Mouse (Mus musculus): ENCODE results near the gene Gtf2e1.

- no peak for TF ChIP-seq CTCF (IDR thresholded peaks at IDR 0.05; ENCODE audit: borderline replicate concordance, insufficient read depth, low read depth, low read length)
- no peak for TF ChIP-seq POLR2A (IDR thresholded peaks at IDR 0.05; ENCODE audit: borderline replicate concordance, insufficient read depth, low read length)
Measured at GRCm38 (mm10) chr16:37517596-37518211, 21.9 kb downstream of the Gtf2e1 start.
